Mouse (Mus musculus) MEL-GATA-1-ER (cell line): Measurements from ENCODE around the gene Il6ra.
A peak's percentile ranks its signal among the peaks of the same experiment; 100 is the strongest.
"Not testable (repeated sequence)": the region's sequence is repeated elsewhere in the genome, so short reads cannot be mapped to it uniquely, and the experiment has no call there.

ENCODE experiments used
- DNase-seq: peaks from one replicate; pipeline ENCODE4 v3.0.0-alpha.2; 2012; ENCODE audit warnings: low read depth; ENCODE audit errors: extremely low read depth

The Il6ra gene

DNA sequence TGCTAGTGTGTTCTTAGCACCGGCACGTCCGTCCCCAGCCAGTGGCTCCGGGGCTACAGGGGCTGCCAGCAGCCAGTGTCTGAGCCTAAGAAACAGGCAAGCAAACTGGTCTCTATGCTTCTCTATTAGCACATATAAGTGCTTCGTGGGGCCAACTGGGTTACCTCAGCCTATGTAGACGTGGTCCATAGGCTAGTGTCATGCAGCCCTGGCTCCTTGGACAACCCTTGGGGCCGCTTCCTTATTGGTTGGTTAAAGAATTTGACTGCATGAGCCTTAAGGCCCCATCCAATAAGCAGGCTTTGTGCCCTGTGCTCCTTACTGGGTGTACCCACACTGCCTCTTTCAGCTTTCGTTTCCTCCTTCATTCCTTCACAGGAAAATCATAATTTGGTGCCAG lies 37.2 kb downstream of the Il6ra start:
- no peak for DNase-seq

DNA sequence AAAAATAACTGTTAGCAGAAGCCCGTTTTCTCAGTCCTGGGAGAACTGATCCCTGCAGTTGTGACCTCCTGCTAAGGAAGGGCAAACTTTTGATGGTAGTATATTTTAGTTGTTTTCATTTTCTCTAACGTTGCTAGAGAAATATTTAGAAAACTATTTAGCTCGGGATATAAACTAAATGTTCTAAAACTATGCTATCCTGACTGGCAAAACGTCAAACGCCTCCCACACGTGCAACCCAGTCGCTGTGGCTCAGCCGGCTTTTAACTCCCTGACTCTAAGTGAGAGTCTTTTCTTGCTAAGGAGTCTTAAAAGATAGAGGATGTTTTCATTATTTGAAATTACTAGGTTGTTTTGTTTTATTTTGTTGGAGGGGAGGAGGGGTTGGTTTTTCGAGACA lies 38.0 kb downstream of the Il6ra start:
- DNase-seq = no peak

DNA sequence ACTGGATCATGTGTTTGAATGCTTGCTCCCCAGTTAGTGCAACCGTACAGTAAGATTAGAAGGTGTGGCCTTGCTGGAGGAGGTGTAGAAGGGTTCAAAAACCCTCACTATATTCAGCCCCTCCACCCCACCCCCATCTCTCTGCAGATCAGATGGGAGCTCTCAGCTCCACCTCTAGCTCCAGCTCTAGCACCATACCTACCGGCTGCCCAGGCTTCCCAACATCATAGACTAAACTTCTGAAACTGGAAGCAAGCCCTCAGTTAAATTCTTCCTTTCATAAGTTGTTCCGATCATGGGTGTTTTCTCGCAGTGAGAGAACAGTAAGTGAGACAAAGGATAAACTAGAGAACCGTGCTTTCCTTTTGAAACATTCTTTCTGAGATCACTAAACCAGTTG lies 38.9 kb downstream of the Il6ra start:
- no peak for DNase-seq

DNA sequence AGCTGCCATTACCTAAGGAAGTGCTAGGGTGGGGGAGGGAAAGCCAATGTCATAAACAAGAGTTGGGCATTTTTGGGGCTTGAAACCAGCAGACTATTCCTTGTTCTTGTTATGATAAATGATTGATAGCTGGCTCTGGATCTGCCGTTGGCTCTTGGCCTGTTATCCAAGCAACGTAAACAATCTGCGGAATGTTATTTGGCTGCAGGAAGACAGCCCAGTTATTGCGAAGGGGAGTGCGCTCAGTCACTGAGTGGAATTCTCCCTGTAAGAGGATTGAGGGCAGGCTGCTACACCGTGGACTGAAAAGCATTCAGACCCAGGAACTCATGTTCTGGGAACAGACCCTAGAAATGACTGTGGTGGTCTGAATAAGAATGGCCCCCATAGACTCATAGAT lies 40.3 kb downstream of the Il6ra start:
- DNase-seq = no peak

DNA sequence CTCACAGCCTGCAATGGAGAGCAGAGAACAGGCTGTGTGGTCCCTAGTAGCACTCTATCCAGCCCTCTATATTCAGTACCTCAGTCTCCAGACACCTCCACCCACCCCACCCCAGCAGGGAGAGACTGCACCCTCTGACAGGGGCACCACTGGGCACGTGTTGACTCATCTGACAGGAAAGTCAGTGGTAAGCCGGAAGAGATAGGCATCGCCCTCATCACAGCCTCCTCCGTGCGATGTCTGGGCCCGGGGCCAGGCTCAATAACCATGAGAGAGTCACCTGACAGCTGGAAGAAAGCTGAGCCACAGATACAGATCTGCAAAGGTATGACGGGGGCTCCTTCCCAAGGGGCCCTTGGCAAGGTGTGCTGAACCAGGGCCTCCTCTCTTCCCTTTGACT lies 40.8 kb downstream of the Il6ra start:
- no peak for DNase-seq

DNA sequence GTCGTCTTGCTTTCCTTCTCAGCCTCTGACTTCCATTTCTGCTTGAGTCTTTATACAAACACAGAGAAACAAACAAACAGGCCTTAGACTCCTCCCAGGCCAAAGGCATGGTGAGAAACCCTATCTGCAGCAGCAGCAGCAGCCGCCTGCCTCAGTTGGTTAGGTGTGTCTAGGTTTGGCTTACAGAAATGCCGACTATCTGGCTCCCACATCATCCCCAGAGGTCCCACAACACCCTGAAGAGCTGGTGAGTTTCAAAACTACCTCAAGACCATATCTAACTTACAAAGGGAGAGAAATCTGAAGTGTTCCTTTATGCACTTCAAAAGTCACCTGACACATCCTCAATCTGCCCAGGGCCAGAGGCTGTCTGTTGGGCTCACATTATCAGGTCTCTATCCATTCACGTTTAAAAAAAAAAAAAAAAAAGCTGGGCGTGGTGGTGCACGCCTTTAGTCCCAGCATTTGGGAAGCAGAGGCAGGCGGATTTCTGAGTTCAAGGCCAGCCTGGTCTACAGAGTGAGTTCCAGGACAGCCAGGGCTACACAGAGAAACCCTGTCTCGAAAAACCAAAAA lies 41.6 kb downstream of the Il6ra start:
- DNase-seq = no peak

DNA sequence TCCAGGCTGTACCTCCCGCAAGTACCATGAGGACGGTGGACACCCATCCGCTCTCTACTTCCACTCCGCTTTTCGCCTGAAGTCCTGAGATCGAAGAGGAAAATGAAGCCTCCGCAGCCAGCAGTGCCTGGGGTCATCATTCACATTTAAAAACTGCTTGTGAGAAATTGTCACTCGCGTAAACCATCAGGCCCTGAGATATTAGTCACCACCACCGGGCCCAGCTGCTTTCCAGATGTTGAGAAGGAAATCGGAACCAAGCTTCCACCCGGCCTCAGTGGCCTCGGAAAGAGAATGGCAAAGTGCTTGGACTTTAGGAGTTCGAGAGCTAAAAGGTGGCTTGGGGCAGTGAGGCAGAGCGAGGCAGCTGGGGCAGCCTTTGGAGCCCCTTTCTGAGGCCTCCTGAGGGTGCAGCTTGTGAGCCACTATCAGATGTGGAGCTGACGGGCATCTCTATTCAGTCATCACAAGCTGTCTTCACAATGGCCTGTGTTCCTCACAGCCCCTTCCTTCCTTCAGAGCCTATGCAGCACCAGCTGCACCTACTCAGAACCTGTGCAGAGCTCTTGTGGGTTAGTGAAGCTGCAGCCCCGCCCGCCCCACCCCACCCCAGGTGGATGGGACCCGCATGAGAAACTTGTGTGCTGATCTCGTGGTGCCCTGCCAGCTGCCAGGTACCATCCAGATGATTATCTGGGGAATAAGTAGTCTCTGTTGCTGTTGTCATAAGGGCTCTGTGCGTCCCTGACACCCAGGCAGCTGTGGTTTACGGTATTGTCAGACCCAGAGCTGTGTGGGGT lies 42.3 kb downstream of the Il6ra start:
- no peak for DNase-seq

DNA sequence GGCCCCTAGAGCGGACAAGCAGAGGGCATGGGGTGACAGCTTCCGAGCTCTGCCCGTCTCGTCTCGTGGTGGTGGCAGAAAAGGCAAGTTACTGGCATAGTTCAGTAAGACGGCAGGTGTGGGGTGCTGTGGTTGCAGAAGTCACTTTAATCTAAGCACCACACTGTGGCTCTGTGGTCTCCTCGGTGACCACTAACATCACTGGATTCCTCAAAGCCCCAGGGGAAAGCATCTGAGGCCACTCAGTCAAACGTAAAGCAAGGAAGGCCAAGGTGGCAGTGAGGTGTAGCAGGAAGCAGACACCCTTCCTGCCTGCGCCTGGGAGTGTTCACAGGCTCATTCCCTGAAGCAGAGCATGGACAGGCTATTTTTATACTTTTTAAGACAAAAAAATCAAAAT lies 43.4 kb downstream of the Il6ra start:
- no peak for DNase-seq

DNA sequence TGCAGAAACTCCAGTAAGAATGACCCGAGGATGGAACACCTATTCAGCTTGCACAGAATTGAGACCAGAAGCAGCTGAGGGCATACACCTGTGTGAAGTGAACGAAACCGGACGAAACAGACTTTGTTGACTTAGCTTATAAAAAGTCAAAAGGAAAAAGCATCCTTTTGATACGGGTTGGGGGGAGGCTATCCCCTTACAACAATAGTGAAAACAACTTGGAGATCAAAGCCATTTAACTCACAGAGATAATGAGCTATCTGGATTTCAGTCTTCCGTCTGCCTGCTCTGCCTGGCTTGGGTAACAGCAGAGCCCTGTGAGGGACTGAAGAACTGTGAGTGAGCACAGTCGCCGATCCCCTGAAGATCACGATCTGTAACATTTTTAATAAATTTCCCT lies 44.0 kb downstream of the Il6ra start:
- DNase-seq = no peak

DNA sequence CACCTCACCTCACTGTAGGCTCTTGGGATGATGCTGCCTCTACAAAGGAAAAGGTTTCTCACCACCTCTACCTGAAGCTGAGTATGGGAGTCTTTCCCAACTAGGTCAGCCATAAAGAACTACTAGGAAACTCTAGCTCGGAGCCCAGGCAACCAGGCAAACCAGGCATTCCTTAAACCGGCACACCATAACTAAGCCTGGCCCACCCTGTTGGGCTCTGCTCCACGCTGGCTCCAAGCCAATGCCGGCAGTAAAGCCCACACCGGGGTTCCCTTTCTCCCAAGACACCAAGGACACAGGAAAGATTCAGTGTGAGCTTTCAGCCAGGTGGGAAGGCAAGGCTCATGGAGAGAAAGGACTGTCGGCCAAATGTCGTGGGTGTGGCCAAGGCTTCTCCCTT lies 44.6 kb downstream of the Il6ra start:
- no peak for DNase-seq

DNA sequence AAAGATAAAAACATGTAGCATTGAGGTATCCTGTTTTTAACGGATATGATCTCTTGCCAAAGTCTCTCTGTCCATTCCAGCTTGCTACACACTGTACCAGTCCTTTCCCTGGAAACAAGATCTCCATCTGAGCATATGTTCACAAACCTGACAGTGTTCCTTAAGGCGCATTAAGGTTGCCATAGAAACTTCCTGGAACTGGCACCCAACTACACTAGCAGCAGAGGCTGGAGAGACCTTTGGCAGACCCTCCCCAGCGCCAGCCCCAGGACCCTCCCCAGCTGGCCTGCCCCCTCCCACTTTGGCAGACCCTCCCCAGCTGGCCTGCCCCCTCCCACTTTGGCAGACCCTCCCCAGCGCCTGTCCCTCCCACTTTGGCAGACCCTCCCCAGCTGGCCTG lies 45.3 kb downstream of the Il6ra start:
- no peak for DNase-seq

DNA sequence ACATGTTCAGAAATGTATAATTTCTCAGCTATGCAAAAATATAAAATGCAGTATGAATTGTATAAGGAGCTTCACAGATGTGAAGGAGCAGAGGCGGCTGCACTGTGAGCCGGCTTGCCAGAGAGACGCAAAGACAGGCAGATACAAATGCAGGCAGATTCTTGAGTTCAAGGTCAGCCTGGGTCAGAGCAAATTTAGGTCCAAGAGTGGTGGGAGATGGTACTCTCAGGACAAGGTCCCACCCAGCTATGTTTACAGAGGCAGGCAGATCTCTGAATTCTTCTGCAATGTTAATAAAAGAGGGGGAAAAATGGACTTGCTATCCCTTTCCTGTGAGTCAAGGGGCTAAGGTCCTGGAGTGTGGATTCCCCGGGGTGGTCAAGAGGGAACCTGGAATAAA lies 47.2 kb downstream of the Il6ra start:
- DNase-seq = no peak

DNA sequence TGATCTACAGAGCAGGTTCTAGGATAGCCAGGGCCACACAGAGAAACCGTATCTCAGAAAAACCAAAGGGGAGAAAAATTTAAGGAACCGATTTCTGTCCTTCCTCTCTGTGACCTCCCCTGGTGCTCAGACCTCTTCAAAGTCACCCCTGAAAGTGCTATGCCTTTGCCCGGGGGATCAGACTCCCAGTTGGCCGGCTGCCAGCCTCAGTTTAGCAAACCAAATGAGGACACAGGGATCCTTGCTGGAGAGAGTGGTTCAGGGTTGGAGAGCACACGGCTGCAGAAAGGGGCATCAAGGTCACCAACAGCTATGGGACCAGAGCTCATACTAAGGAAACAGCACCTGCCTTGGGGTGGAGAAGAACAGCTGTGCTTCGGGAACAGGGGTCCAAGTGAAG lies 48.0 kb downstream of the Il6ra start:
- no peak for DNase-seq

DNA sequence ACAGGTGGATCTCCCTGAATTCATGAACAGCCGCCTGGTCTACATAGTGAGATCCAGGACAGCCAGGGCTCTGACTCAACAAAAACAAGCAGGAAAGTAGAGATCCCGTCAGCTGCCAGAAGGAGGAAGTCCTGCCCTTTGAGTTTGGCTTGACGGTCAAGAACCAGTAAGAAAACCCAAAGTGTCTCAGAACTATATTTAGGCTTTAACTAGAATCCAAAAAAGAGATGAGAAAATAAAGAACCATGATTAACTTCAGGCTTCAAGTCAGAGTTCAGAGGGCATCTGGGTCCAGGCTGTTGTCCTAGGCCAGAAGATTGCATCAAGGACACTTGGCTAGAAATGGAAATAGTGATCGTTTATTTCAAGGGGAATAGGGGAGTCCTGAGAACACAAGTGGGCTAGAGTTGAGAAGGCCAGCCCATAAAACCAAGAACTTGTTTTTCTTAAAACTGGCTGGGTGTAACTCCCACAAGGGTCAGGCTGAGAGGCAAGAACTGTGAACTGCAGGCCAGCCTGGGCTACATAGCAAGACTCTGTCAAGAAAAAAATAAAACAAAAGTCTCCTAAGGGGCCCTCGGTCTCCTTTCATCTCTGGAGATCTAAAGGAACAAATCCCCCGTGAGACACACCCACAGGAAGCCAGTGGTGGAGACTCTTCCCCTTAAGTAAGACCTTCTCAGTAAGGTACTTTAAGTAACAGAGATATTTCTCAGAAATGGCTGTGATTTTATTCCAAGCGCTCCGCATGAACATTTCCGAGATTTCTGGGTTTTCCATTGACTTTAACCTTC lies 49.1 kb downstream of the Il6ra start:
- DNase-seq = no peak

DNA sequence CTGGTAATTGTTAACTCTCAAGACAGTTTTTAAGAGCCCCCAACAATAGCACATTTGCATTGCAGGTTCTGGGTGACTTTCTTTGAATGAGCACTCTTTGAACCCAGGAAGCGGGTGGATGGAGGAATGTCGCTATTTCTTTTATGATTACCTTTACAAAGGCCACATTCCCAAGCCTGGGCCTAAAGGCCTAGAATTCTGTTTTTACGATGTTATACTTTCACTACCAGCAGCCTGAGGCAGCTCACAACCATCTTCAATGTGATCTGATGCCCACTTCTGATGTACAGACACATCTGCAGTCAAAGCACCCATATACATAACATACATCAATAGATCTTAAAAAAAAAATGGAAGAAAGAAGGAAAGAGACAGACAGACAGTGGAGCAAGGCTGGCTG lies 49.7 kb downstream of the Il6ra start:
- not testable (repeated sequence) for DNase-seq

DNA sequence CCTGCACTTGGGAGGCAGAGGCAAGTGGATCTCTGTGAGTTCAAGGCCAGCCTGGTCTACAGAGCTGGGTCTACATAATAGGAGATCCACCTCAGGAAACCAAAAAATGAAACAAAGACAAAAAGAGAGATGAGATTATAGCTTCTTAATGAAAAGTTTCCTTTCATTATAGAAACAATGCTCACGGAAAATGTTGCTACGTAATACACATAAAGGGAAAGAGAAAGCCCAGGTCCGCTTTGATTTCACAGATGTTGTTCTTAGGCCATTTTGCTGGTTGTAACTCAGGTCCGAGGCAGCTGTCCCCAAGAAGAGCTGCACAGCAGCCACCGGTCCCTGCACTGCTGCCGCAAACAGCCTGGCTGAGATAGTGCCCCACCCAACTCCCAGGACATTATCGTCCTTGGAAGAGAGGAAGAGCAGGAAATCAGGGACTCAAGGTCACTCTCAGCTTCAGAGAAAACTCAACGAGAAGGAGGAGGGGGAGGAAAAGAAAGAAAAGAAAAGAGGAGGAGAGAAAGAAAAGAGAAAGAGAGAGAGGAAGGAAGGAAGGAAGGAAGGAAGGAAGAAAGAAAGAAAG lies 50.7 kb downstream of the Il6ra start:
- no peak for DNase-seq

DNA sequence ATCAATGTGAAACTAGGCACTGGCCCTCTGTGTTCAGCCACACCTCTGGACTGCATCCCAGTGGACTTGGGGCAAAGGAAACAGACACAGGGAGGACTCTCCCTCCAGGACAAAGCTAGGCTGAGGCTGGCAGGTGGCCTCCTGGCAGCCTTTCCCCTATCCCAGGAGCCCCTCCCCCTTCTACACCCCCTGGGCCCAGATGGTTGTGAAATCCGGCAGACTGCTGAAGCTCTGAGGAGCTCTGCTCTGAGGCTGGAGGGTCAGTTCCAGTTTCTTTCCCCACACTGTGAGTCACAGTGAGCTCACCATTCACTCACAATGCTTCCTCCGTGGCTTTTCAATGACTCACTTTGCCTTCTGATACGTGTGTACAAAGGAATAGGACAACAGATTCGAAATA lies 51.9 kb downstream of the Il6ra start:
- no peak for DNase-seq

DNA sequence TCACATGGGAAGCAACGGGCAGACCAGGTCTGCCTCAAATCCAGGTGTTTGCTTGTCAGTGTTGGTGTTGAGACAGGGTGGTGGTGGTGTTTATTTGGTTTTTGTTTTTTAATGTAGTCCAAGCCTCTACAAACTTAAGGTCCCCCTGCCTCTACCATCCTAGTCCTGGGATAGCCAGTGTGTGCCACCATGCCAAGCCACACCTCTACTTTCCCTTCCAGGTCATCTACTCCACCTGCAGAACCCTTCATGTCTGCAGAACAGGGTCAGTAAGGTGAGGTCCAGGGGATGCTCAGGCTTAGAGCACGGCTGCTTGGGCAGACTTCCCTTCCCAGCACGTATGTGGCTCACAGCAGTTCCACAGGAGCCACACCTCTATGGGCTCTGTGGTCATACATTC lies 52.7 kb downstream of the Il6ra start:
- DNase-seq = no peak

DNA sequence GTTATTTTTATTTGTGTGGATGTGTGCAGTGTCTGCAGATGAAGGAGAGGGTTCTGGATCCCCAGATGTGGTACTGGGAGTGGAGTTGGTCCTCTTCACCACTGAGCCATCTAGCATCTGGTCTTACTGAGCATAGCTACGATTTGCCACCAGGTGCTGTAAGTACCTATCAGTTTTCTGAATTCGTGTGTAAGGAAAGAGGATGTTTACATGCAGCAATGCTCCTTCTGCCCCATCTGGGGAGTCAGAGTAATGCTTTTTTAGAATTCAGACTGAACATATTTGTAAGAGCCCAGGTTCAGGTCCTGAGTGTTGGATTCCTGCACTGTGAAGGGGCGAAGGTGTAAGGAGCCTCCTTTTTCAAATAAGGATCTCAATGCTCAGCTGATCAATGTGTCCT lies 53.1 kb downstream of the Il6ra start:
- DNase-seq = no peak

DNA sequence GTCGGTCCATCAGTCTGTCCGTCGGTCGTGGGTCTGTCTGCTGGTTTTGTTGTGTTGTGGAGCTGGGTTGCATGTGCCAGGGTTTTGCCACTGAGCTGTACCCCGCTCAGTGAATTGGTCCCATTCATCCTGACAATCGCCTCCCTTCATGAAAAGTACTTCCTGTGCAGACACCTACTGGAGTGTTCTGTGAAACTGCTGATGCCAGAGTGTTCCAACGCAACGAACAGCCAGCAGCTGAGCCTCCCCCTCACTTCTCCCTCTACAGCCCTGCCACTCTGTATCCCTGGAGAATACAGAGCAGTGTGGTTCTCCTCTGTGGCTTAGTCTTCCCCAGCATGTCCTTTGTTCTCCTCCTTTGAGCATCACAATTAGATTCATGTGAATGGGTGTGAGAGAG lies 54.1 kb downstream of the Il6ra start:
- DNase-seq = no peak

DNA sequence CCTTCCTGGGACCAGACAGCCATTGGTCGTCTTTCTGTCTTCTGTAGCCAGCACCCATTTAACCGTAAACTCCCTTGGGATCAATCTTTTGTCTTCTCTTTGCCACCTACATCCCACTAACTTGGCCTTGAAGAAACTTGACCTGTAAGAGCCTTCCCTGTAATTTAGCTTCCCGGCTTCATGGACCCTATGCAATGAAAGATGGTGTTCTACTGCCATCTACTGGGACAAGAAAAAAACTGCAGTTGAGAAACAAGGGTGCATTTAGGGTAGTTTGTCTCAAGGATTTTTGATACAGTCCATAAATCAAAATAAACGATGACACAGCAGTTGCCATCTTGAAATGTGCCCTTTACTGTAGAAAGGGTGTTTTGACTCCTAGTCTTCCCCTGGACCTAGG lies 54.9 kb downstream of the Il6ra start:
- DNase-seq = peak; percentile 64

DNA sequence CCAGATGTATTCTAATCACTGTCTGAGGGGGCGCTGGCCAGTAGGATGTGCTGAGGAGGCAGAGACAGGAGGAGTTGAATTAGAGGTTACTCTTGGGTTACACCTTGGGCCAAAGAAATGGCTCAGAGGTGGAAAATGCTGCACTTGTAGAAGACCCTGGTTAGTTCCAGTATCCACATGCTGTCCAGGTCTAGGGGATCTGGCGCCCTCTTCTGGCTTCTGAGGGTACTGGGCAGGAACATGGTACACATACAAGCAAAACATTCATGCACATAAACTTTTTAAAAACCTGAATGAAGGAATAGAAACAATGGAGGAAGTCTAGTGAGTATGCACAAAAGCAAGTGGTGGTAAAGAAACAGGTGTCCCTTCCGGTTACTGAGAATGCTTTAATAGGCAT lies 55.6 kb downstream of the Il6ra start:
- peak; percentile 34 for DNase-seq
